Mouse (Mus musculus) bone marrow, adult 2 months (tissue): Measurements from ENCODE around the gene Asgr2.
"Not testable (repeated sequence)": the region's sequence is repeated elsewhere in the genome, so short reads cannot be mapped to it uniquely, and the experiment has no call there.

ENCODE experiments used
- CTCF ChIP-seq: fragments of 200-500 bp; IDR thresholded peaks from 2 replicates; pipeline ENCODE4 v1.5.1; 2011; ENCODE audit warnings: low read length, control low read depth; ENCODE audit not compliant: control insufficient read depth, insufficient read depth
- POLR2A ChIP-seq: fragments of 200-500 bp; IDR thresholded peaks from 2 replicates; pipeline ENCODE4 v1.6.1; 2011; ENCODE audit warnings: low read depth, mild to moderate bottlenecking, control low read depth, low read length, borderline replicate concordance; ENCODE audit not compliant: control insufficient read depth

- TF ChIP-seq POLR2A, CTCF: not testable (repeated sequence)
Measured at GRCm38 (mm10) chr11:70135001-70135400, 42.6 kb downstream of the Asgr2 start.
